22 mouse cellular contexts compared by ENCODE assay signal in genomic region chr9:34923134-34923931, GRCm38 (mm10).
DNase-seq lines count a peak whose midpoint lies in the region; ATAC-seq lines count a peak whose summit lies in the region.
"Had no signal": no experiment of that assay in that cellular context is flagged by ENCODE, and none has a peak within 500 bp of the region (broad histone marks: within the 10 kb centered on the region; RNA-seq: fewer than 3 reads in every experiment).

No protein-coding gene starts in this region.

- H3K4me1 ChIP-seq in hindbrain, embryonic 13.5 days (replicated peaks): peaks cover 26% of the 10 kb centered on the region
- H3K4me1 ChIP-seq in hindbrain, embryonic 11.5 days (replicated peaks; ENCODE audit: control insufficient read depth, insufficient read depth, low read length): no peaks in the 10 kb centered on the region
- peaks cover 16% of the 10 kb centered on the region for H3K4me1 ChIP-seq in midbrain, embryonic 15.5 days
- peaks cover 9% of the 10 kb centered on the region; the same call in 1 of the 2 replicates for H3K4me1 ChIP-seq in midbrain, embryonic 14.5 days (ENCODE audit: control insufficient read depth, insufficient read depth, low read length)
- H3K4me1 ChIP-seq in neural tube, embryonic 14.5 days (ENCODE audit: control insufficient read depth, insufficient read depth, low read length): 0 out of 2 replicates have a peak, but pooled peaks cover 6% of the 10 kb centered on the region
- H3K4me1 ChIP-seq: embryonic facial prominence, embryonic 12.5 days; megakaryocyte, embryonic 14.5 days had no signal

- H3K9me3 ChIP-seq in hindbrain, embryonic 13.5 days: no peaks in the 10 kb centered on the region
- no peaks in the 10 kb centered on the region for H3K9me3 ChIP-seq in hindbrain, embryonic 11.5 days (ENCODE audit: control insufficient read depth, low read length)
- no peaks in the 10 kb centered on the region for H3K9me3 ChIP-seq in midbrain, embryonic 15.5 days
- H3K9me3 ChIP-seq in midbrain, embryonic 14.5 days (ENCODE audit: control insufficient read depth, low read length): no peaks in the 10 kb centered on the region
- H3K9me3 ChIP-seq in neural tube, embryonic 14.5 days (ENCODE audit: control insufficient read depth, low read length): no peaks in the 10 kb centered on the region
- H3K9me3 ChIP-seq: embryonic facial prominence, embryonic 12.5 days; G1E; megakaryocyte, embryonic 14.5 days had no signal

- DNase-seq in adrenal gland, adult 2 months: peak; percentile 32
- DNase-seq in adrenal gland, adult 8-10 months: no peak
- DNase-seq in hindbrain, embryonic 11.5 days (ENCODE audit: low spot score): no peak
- no peak for DNase-seq in midbrain, embryonic 14.5 days
- DNase-seq in spleen, adult 18-20 months: no peak
- DNase-seq: cerebellum, adult 11 months; heart, adult 18-20 months; heart, postnatal 10 days; kidney, adult 8-10 months; kidney, postnatal 4 days; layer of hippocampus, postnatal 36 days; lung, postnatal 10 days; retina, postnatal 1 day; thymus, postnatal 4 days had no signal

- peak overlapping the region; percentile 3 for H3K27ac ChIP-seq in hindbrain, embryonic 13.5 days
- H3K27ac ChIP-seq in hindbrain, embryonic 11.5 days (ENCODE audit: low read depth, low read length): no peak overlapping the region
- H3K27ac ChIP-seq in midbrain, embryonic 15.5 days: 0 out of 2 replicates have a peak overlapping the region, but pooled peaks have one; percentile 14
- no peak overlapping the region for H3K27ac ChIP-seq in midbrain, embryonic 14.5 days (replicated peaks; ENCODE audit: low read depth, low read length)
- H3K27ac ChIP-seq in neural tube, embryonic 14.5 days (ENCODE audit: low read depth, low read length): peak overlapping the region; percentile 41; the same call in 1 of the 2 replicates
- H3K27ac ChIP-seq: embryonic facial prominence, embryonic 12.5 days had no signal

- H3K4me3 ChIP-seq in hindbrain, embryonic 13.5 days: no peak overlapping the region
- H3K4me3 ChIP-seq in hindbrain, embryonic 11.5 days (ENCODE audit: low read depth, low read length): no peak overlapping the region
- H3K4me3 ChIP-seq in midbrain, embryonic 15.5 days: no peak overlapping the region
- H3K4me3 ChIP-seq in midbrain, embryonic 14.5 days (replicated peaks; ENCODE audit: low read depth, low read length): no peak overlapping the region
- no peak overlapping the region for H3K4me3 ChIP-seq in neural tube, embryonic 14.5 days (ENCODE audit: low read depth, low read length)
- H3K4me3 ChIP-seq: embryonic facial prominence, embryonic 12.5 days; megakaryocyte, embryonic 14.5 days had no signal

- no peak for ATAC-seq in hindbrain, embryonic 13.5 days (ENCODE audit: low FRiP score)
- ATAC-seq in hindbrain, embryonic 11.5 days (ENCODE audit: low FRiP score): no peak
- peak; percentile 44; the same call in 1 of the 2 replicates for ATAC-seq in midbrain, embryonic 15.5 days (replicated peaks)
- ATAC-seq in midbrain, embryonic 14.5 days (ENCODE audit: low FRiP score, low TSS enrichment): no peak
- ATAC-seq in neural tube, embryonic 14.5 days (ENCODE audit: low read depth): peak; percentile 82
- ATAC-seq: CD4-positive, CD25-positive, alpha-beta regulatory T cell, adult 4 months; inflammation-experienced regulatory T-cells, adult 6 months had no signal

- H3K36me3 ChIP-seq in hindbrain, embryonic 13.5 days: no peaks in the 10 kb centered on the region
- no peaks in the 10 kb centered on the region for H3K36me3 ChIP-seq in hindbrain, embryonic 11.5 days (ENCODE audit: control insufficient read depth, insufficient read depth, low read length)
- H3K36me3 ChIP-seq in midbrain, embryonic 15.5 days (replicated peaks): no peaks in the 10 kb centered on the region
- no peaks in the 10 kb centered on the region for H3K36me3 ChIP-seq in midbrain, embryonic 14.5 days (ENCODE audit: control insufficient read depth, insufficient read depth, low read length)
- H3K36me3 ChIP-seq in neural tube, embryonic 14.5 days (ENCODE audit: control insufficient read depth, insufficient read depth, low read length): no peaks in the 10 kb centered on the region
- H3K36me3 ChIP-seq: embryonic facial prominence, embryonic 12.5 days; G1E had no signal

- H3K4me2 ChIP-seq in hindbrain, embryonic 13.5 days: no peak overlapping the region
- H3K4me2 ChIP-seq in hindbrain, embryonic 11.5 days (replicated peaks; ENCODE audit: low read depth, low read length): no peak overlapping the region
- H3K4me2 ChIP-seq in midbrain, embryonic 15.5 days: no peak overlapping the region
- no peak overlapping the region for H3K4me2 ChIP-seq in midbrain, embryonic 14.5 days (ENCODE audit: low read length)
- H3K4me2 ChIP-seq in neural tube, embryonic 14.5 days (ENCODE audit: low read depth, low read length): no peak overlapping the region
- H3K4me2 ChIP-seq: embryonic facial prominence, embryonic 12.5 days had no signal

- WGBS in hindbrain, embryonic 13.5 days: 53% methylated on average over 14 of the region's 14 CpGs
- 72% methylated on average over 14 of the region's 14 CpGs for WGBS in hindbrain, embryonic 11.5 days
- WGBS in midbrain, embryonic 15.5 days: 54% methylated on average over 14 of the region's 14 CpGs
- WGBS in midbrain, embryonic 14.5 days: 48% methylated on average over 14 of the region's 14 CpGs
- WGBS in neural tube, embryonic 14.5 days: 33% methylated on average over 14 of the region's 14 CpGs

- no peak overlapping the region for H3K9ac ChIP-seq in hindbrain, embryonic 13.5 days
- H3K9ac ChIP-seq in hindbrain, embryonic 11.5 days (ENCODE audit: low read depth, low read length): no peak overlapping the region
- no peak overlapping the region for H3K9ac ChIP-seq in midbrain, embryonic 15.5 days
- H3K9ac ChIP-seq in midbrain, embryonic 14.5 days (replicated peaks; ENCODE audit: low read length): no peak overlapping the region
- no peak overlapping the region for H3K9ac ChIP-seq in neural tube, embryonic 14.5 days (replicated peaks; ENCODE audit: low read depth, low read length)
- H3K9ac ChIP-seq: embryonic facial prominence, embryonic 12.5 days had no signal

- H3K27me3 ChIP-seq in hindbrain, embryonic 13.5 days: no peaks in the 10 kb centered on the region
- no peaks in the 10 kb centered on the region for H3K27me3 ChIP-seq in hindbrain, embryonic 11.5 days (ENCODE audit: control insufficient read depth, insufficient read depth, low read length)
- H3K27me3 ChIP-seq in midbrain, embryonic 15.5 days (replicated peaks): no peaks in the 10 kb centered on the region
- H3K27me3 ChIP-seq in midbrain, embryonic 14.5 days (ENCODE audit: control insufficient read depth, insufficient read depth, low read length): no peaks in the 10 kb centered on the region
- H3K27me3 ChIP-seq in neural tube, embryonic 14.5 days (ENCODE audit: control insufficient read depth, insufficient read depth, low read length): no peaks in the 10 kb centered on the region
- H3K27me3 ChIP-seq: embryonic facial prominence, embryonic 12.5 days had no signal

Comparison
In these comparisons a context has a peak if more than half of its experiments do, and no peak if none do; other contexts are left out.
1. ATAC-seq: peak in midbrain, embryonic 15.5 days (single experiment) and neural tube, embryonic 14.5 days (single experiment); none in hindbrain, embryonic 13.5 days (single experiment), hindbrain, embryonic 11.5 days (single experiment) and midbrain, embryonic 14.5 days (single experiment).
2. H3K27ac ChIP-seq: peak in hindbrain, embryonic 13.5 days (single experiment), midbrain, embryonic 15.5 days (single experiment) and neural tube, embryonic 14.5 days (single experiment); none in hindbrain, embryonic 11.5 days (single experiment) and midbrain, embryonic 14.5 days (single experiment).